Mouse (Mus musculus): ENCODE data around the gene Iqgap2.

DNA sequence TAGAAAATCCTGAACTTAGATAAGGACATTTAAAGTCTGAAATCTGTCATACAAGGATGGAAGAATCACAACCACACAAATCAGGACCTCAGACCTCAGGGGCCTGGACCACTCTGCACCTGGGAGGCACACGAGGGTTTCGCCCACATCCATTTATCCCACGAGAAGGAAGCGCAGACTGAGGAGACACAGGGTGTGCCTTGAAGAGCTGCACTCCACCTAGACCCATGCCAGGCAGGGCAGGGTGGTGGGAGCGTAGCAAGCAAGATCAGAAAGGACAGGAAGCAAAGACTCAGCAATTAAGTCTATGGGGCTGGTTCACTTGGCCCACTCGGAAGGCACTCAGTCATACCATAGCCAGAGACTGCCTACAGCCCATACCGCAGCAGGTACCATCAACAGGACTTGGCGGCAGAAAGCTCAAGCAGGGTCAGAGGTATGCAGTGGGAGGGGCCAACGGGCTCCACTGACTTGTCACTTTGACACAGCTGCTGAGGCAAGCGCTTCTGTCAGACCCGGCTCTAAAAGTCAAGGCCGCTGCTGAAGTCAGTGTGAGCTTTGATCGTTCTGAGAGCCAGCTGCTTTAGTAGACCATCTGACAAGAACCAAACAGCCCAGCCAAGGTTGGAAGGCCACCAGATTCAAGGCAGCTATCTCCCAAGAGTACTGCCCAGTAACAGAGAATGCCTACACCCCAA lies 86.1 kb downstream of the Iqgap2 start:
- TF ChIP-seq CTCF (IDR thresholded peaks at IDR 0.05; ENCODE audit: low read depth, low read length) (no peak), POLR2A (IDR thresholded peaks at IDR 0.05; ENCODE audit: insufficient read depth, low read length) (no peak)
